Mouse (Mus musculus) embryo, embryonic 11.5 days (tissue): Measurements from ENCODE around the gene Tek.
A peak's percentile ranks its signal among the peaks of the same experiment; 100 is the strongest.
"Not testable (repeated sequence)": the region's sequence is repeated elsewhere in the genome, so short reads cannot be mapped to it uniquely, and the experiment has no call there.

ENCODE experiments used
- DNase-seq: peaks from one replicate; pipeline ENCODE4 v3.0.0-alpha.2; 2012; ENCODE audit warnings: low read depth, low spot score

The Tek gene

GRCm38 (mm10) chr4:94738838-94739731, at the start of gene Tek:
TSS of gene Tek (plus strand) at chr4:94739289.
- DNase-seq: no peak

GRCm38 (mm10) chr4:94689804-94690203, 49.3 kb upstream of the Tek start:
- not testable (repeated sequence) for DNase-seq

GRCm38 (mm10) chr4:94691078-94691477, 48.0 kb upstream of the Tek start:
- no peak for DNase-seq

- DNase-seq: no peak
These were observed 46.9 kb upstream of the Tek start for GRCm38 (mm10) chr4:94692175-94692574.

- DNase-seq: no peak
These were observed 42.7 kb upstream of the Tek start for GRCm38 (mm10) chr4:94696368-94696767.

GRCm38 (mm10) chr4:94711002-94711401, 28.1 kb upstream of the Tek start:
- no peak for DNase-seq

- no peak for DNase-seq
These were observed 27.7 kb upstream of the Tek start for GRCm38 (mm10) chr4:94711426-94711825.

GRCm38 (mm10) chr4:94713741-94714140, 25.3 kb upstream of the Tek start:
- no peak for DNase-seq

GRCm38 (mm10) chr4:94715166-94715565, 23.9 kb upstream of the Tek start:
- no peak for DNase-seq

GRCm38 (mm10) chr4:94725799-94726198, 13.3 kb upstream of the Tek start:
- no peak for DNase-seq

GRCm38 (mm10) chr4:94732721-94733120, 6.4 kb upstream of the Tek start:
- no peak for DNase-seq

- no peak for DNase-seq
These were observed 1.5 kb upstream of the Tek start for GRCm38 (mm10) chr4:94737326-94738295.

- DNase-seq: no peak
These were observed 2.7 kb downstream of the Tek start for GRCm38 (mm10) chr4:94741824-94742223.

- DNase-seq: no peak
These were observed 6.7 kb downstream of the Tek start for GRCm38 (mm10) chr4:94745749-94746148.

- DNase-seq: no peak
These were observed 7.3 kb downstream of the Tek start for GRCm38 (mm10) chr4:94746387-94746811.

GRCm38 (mm10) chr4:94747338-94747737, 8.2 kb downstream of the Tek start:
- no peak for DNase-seq

- no peak for DNase-seq
These were observed 13.4 kb downstream of the Tek start for GRCm38 (mm10) chr4:94752512-94752911.

GRCm38 (mm10) chr4:94765217-94765616, 26.1 kb downstream of the Tek start:
- DNase-seq: peak; percentile 8

- no peak for DNase-seq
These were observed 27.1 kb downstream of the Tek start for GRCm38 (mm10) chr4:94766176-94766575.

- DNase-seq: no peak
These were observed 29.5 kb downstream of the Tek start for GRCm38 (mm10) chr4:94768624-94769023.

- no peak for DNase-seq
These were observed 42.0 kb downstream of the Tek start for GRCm38 (mm10) chr4:94781043-94781442.

- no peak for DNase-seq
These were observed 46.8 kb downstream of the Tek start for GRCm38 (mm10) chr4:94785921-94786320.
